Mouse (Mus musculus): Measurements from ENCODE around the gene Kcnn1. TPM values are rescaled to one million over a fixed set of nuclear protein-coding genes. Genes with fewer than 3 reads are reported as not detected.
A peak's percentile ranks its signal among the peaks of the same experiment; 100 is the strongest.

Kcnn1 gene
- polyA plus RNA-seq, 1 experiment from 2014 or later = 3.8 TPM

DNA sequence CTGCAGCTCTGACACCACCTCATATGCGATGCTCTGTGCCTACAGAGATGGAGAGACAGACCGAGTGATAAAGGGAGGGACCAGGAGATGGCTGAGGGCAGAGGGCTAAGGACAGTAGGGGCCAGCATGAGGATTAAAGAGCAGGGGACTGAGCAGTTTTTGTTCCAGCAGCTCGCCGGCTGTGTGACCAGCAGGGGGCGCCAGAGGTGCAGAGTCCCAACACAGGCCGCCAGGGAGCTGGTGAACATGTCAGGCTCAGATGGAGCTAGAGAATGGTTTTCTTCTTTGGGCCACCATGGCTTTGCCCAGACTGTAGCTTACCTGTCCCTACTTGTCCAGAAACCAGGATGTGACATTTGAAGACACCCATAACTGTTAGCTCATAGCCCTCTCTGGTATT lies 18.5 kb downstream of the Kcnn1 start:
- ATAC-seq (ENCODE audit: insufficient number of reproducible peaks, low FRiP score, low TSS enrichment, low read depth) (no peak), DNase-seq (ENCODE audit: low spot score) (peak; percentile 98)
- Histone ChIP-seq H3K4me3 (ENCODE audit: low read depth, low read length) (no peak overlapping the region), H3K4me2 (ENCODE audit: low read depth, severe bottlenecking) (no peak overlapping the region), H3K4me1 (ENCODE audit: control insufficient read depth, insufficient read depth, low read length) (0 out of 2 replicates have a peak, but pooled peaks cover 8% of the 10 kb centered on the region), H3K9me3 (ENCODE audit: control insufficient read depth, low read length) (no peaks in the 10 kb centered on the region), H3K9ac (ENCODE audit: low read length) (no peak overlapping the region), H3K27me3 (ENCODE audit: control insufficient read depth, insufficient read depth, low read length) (no peaks in the 10 kb centered on the region), H3K36me3 (ENCODE audit: control insufficient read depth, insufficient read depth, low read length) (no peaks in the 10 kb centered on the region), H3K27ac (replicated peaks; ENCODE audit: low read depth, low read length) (no peak overlapping the region)
- under 1% methylated on average over 6 of the region's 6 CpGs for WGBS

DNA sequence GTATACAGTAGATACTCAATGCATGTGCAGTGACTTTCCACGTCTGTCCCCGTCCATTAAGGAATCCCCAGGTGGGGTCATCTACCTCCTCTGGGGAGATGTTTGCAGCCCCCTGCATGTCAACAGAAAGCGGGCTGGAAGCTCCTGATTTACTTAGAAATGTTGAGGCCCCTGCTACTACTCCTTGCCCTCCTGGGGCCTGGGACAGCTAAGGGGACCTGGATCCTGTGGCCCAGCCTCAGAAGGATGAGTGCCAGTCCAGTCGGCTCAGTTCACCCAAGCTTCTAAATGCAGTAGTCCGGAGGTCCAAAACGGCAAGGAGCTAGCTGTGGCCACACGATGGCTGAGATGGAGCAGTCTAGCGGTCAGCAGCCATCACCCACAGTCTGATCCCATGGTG lies 19.1 kb downstream of the Kcnn1 start:
- H3K9me3 ChIP-seq (ENCODE audit: control insufficient read depth, low read length) = no peaks in the 10 kb centered on the region
- 0 out of 2 replicates have a peak, but pooled peaks cover 8% of the 10 kb centered on the region for H3K4me1 ChIP-seq (ENCODE audit: control insufficient read depth, insufficient read depth, low read length)
- H3K36me3 ChIP-seq (ENCODE audit: control insufficient read depth, insufficient read depth, low read length) = no peaks in the 10 kb centered on the region
- no peak overlapping the region for H3K9ac ChIP-seq (ENCODE audit: low read length)
- ATAC-seq (ENCODE audit: insufficient number of reproducible peaks, low FRiP score, low TSS enrichment, low read depth) = no peak
- DNase-seq (ENCODE audit: low spot score) = no peak
- H3K4me2 ChIP-seq (ENCODE audit: low read depth, severe bottlenecking) = no peak overlapping the region
- H3K4me3 ChIP-seq (ENCODE audit: low read depth, low read length) = no peak overlapping the region
- H3K27ac ChIP-seq (replicated peaks; ENCODE audit: low read depth, low read length) = no peak overlapping the region
- no peaks in the 10 kb centered on the region for H3K27me3 ChIP-seq (ENCODE audit: control insufficient read depth, insufficient read depth, low read length)
- 88% methylated on average over 8 of the region's 8 CpGs for WGBS

DNA sequence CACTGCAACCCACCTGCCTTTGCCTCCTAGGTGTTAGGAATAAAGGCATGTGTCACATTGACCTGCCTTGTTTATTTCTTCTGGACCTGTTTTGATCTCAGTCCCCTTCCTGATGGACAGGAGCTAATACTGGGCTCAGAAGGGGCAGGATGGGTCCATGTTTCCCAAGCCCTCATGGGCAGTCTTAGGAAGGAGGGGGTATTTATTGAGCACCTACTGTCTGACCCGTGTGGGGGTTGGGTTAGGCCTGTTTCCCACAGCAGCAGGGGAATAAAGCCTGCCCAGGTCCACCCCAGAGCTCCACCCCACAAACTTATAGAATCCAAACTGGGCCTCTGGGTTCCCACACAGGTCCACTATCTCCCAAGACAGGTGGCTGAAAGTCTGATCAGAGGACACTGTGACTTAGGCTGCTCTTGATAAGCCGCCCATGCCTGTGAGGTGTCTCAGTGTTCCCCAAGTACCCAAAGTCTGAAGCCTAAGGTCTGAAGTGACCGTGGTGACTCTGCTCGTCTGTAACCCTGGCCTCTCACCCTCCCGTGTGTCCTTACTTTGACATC lies 19.8 kb downstream of the Kcnn1 start:
- no peak overlapping the region for H3K4me3 ChIP-seq (ENCODE audit: low read depth, low read length)
- WGBS = 82% methylated on average over 5 of the region's 5 CpGs
- no peak for DNase-seq (ENCODE audit: low spot score)
- H3K9ac ChIP-seq (ENCODE audit: low read length) = no peak overlapping the region
- peaks cover 8% of the 10 kb centered on the region; the same call in 1 of the 2 replicates for H3K4me1 ChIP-seq (ENCODE audit: control insufficient read depth, insufficient read depth, low read length)
- H3K27ac ChIP-seq (replicated peaks; ENCODE audit: low read depth, low read length) = 0 out of 2 replicates have a peak overlapping the region, but pooled peaks have one; percentile 21
- H3K36me3 ChIP-seq (ENCODE audit: control insufficient read depth, insufficient read depth, low read length) = no peaks in the 10 kb centered on the region
- H3K4me2 ChIP-seq (ENCODE audit: low read depth, severe bottlenecking) = no peak overlapping the region
- H3K9me3 ChIP-seq (ENCODE audit: control insufficient read depth, low read length) = no peaks in the 10 kb centered on the region
- no peaks in the 10 kb centered on the region for H3K27me3 ChIP-seq (ENCODE audit: control insufficient read depth, insufficient read depth, low read length)
- no peak for ATAC-seq (ENCODE audit: insufficient number of reproducible peaks, low FRiP score, low TSS enrichment, low read depth)

DNA sequence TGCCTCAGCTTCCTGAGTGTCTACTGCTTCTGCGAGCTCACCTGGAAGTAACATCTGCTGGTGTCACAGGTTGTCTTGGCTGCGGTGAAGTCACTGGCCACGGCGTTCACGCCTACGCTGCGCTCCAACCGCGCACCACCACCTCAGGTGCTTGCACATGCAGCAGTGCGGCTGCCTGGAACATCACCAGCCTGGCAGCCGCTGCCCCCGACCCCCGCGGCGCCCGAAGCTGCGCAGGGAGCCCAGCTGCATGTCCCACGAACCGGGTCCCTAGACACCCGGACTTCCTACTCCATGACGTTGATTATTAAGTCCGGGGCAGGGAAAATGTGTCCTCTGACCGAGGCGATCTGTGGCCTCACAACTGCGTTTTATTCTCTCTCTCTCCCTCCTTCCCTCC lies 20.6 kb downstream of the Kcnn1 start:
- no peak overlapping the region for H3K4me3 ChIP-seq (ENCODE audit: low read depth, low read length)
- no peak overlapping the region for H3K9ac ChIP-seq (ENCODE audit: low read length)
- no peaks in the 10 kb centered on the region for H3K36me3 ChIP-seq (ENCODE audit: control insufficient read depth, insufficient read depth, low read length)
- WGBS = 68% methylated on average over 25 of the region's 25 CpGs
- no peaks in the 10 kb centered on the region for H3K27me3 ChIP-seq (ENCODE audit: control insufficient read depth, insufficient read depth, low read length)
- H3K27ac ChIP-seq (replicated peaks; ENCODE audit: low read depth, low read length) = no peak overlapping the region
- no peak overlapping the region for H3K4me2 ChIP-seq (ENCODE audit: low read depth, severe bottlenecking)
- peaks cover 8% of the 10 kb centered on the region; the same call in 1 of the 2 replicates for H3K4me1 ChIP-seq (ENCODE audit: control insufficient read depth, insufficient read depth, low read length)
- ATAC-seq (ENCODE audit: insufficient number of reproducible peaks, low FRiP score, low TSS enrichment, low read depth) = no peak
- H3K9me3 ChIP-seq (ENCODE audit: control insufficient read depth, low read length) = no peaks in the 10 kb centered on the region
- no peak for DNase-seq (ENCODE audit: low spot score)

DNA sequence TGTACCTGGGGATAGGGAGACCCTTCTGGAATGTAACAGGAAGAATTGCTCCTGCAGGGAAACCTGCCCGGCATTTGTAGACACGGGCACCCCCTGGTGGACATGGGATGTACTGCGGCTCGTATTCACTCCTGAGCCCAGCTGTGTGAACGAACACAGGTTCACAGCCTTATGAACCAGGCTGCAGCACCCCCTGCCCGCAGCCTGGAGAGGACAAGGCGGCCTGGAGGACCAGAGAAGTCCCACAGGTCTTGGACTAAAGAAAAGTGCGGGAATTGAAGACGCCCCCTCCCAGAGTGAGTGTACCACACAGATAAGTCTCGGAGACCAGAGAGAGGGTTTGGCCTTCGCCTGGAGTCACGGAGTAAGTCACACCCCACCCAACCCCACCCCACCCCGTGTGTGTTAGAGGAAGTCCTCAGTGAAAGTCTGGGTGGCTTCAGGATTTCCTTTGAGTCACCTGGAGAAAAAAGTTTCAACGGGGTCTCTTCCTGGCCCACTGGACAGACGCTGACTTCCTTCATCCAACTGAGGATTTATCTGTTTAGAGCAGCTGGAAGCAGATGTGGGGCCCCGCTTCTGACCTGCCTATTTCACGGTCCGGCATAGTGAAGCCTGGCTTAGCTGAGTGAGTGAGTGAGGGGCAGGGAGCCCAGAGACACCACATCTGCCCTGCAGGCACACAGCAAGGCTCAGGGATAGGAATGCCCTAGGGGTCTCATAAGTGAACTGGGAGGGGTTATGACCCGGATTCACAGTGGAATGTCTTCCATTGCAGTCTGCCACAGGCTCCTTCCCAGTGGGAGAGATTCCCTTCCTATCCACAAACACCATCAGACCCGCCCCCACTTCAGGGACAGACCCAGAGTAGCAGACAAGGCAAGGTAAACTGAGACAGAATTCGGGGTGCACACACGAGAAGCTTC lies 21.6 kb downstream of the Kcnn1 start:
- peaks cover 8% of the 10 kb centered on the region; the same call in 1 of the 2 replicates for H3K4me1 ChIP-seq (ENCODE audit: control insufficient read depth, insufficient read depth, low read length)
- H3K9me3 ChIP-seq (ENCODE audit: control insufficient read depth, low read length) = no peaks in the 10 kb centered on the region
- no peak overlapping the region; the same call in 1 of the 2 replicates for H3K4me2 ChIP-seq (ENCODE audit: low read depth, severe bottlenecking)
- no peak overlapping the region for H3K27ac ChIP-seq (replicated peaks; ENCODE audit: low read depth, low read length)
- peak; percentile 99 for DNase-seq (ENCODE audit: low spot score)
- WGBS = 40% methylated on average over 22 of the region's 22 CpGs
- no peak overlapping the region for H3K4me3 ChIP-seq (ENCODE audit: low read depth, low read length)
- no peaks in the 10 kb centered on the region for H3K27me3 ChIP-seq (ENCODE audit: control insufficient read depth, insufficient read depth, low read length)
- H3K36me3 ChIP-seq (ENCODE audit: control insufficient read depth, insufficient read depth, low read length) = no peaks in the 10 kb centered on the region
- ATAC-seq (ENCODE audit: insufficient number of reproducible peaks, low FRiP score, low TSS enrichment, low read depth) = no peak
- peak overlapping the region; percentile 17; the same call in 1 of the 2 replicates for H3K9ac ChIP-seq (ENCODE audit: low read length)

DNA sequence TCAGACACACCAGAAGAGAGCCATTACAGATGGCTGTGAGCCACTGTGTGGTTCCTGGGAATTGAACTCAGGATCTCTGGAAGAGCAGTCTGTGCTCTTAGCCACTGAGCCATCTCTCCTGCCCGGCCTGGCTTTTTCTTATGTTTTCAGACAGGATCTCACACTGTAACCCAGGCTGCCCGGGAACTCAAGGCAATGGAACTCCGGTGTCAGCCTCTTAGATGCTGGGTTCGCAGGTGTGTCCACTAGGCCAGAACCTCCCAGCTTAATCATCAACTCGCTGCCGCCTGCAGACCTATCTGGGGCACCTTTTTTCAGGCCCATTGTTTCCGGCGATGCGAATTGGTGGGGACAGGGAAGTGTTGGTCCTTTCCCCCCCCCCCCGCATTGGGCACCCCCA lies 22.5 kb downstream of the Kcnn1 start:
- H3K27ac ChIP-seq (replicated peaks; ENCODE audit: low read depth, low read length) = no peak overlapping the region
- H3K4me3 ChIP-seq (ENCODE audit: low read depth, low read length) = no peak overlapping the region
- peaks cover 8% of the 10 kb centered on the region; the same call in 1 of the 2 replicates for H3K4me1 ChIP-seq (ENCODE audit: control insufficient read depth, insufficient read depth, low read length)
- ATAC-seq (ENCODE audit: insufficient number of reproducible peaks, low FRiP score, low TSS enrichment, low read depth) = no peak
- H3K27me3 ChIP-seq (ENCODE audit: control insufficient read depth, insufficient read depth, low read length) = no peaks in the 10 kb centered on the region
- H3K4me2 ChIP-seq (ENCODE audit: low read depth, severe bottlenecking) = no peak overlapping the region
- no peak for DNase-seq (ENCODE audit: low spot score)
- no peak overlapping the region for H3K9ac ChIP-seq (ENCODE audit: low read length)
- no peaks in the 10 kb centered on the region for H3K36me3 ChIP-seq (ENCODE audit: control insufficient read depth, insufficient read depth, low read length)
- no peaks in the 10 kb centered on the region for H3K9me3 ChIP-seq (ENCODE audit: control insufficient read depth, low read length)
- WGBS = 62% methylated on average over 10 of the region's 10 CpGs

DNA sequence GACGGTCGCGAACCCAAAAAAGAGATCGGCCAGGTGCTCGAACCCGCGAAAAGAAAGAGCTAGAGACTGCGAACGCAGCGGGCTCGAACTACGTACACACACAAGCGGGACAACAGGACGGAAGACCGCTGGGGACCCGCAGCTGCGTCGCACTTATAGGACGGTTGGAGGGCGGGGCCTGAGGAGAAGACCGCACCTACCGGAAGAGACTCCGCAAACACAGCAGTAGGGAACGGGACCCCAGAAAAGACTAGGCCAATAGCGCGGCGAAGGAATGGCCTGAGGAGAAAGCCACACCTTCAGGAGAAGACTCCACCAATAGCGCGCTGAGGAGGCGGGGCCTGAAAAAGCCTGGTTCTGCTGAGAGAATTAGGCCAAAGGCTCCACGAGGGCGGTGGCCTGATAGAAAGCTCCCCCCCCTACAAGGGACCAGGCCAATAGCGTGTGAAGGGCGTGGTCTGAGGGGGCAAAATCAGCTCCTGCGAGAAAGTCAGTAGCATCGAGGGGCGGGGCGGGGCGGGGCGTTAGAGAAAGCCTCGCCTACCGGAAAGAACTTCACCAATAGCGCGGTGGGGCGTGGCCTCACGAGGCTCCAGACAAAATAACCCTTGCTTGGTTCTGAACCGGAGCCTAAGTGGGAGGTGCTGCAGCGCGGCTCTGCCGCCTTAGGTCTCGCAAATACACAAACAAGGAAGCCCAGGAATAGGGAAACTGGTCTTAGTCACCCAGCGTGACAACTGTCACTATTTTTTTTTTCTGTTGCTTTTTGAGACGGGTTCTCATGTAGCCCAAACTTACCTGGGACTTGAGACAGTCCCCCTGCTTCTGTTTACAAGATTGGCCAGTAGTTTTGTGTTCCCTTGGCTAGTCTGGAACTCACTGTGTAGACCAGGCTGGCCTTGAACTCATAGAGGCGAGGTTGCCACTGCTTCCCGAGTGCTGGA lies 23.4 kb downstream of the Kcnn1 start, which contains the start of gene Arrdc2:
Gene Arrdc2, minus strand, starts transcription at position 313 of the 944 bp plus-strand sequence.
- peak within 1 kb of the TSS; percentile 88 for H3K4me2 ChIP-seq (ENCODE audit: low read depth, severe bottlenecking)
- H3K27me3 ChIP-seq (ENCODE audit: control insufficient read depth, insufficient read depth, low read length) = no peaks in the 10 kb centered on the region
- peak within 1 kb of the TSS; percentile 62 for H3K4me3 ChIP-seq (ENCODE audit: low read depth, low read length)
- H3K4me1 ChIP-seq (ENCODE audit: control insufficient read depth, insufficient read depth, low read length) = peaks cover 8% of the 10 kb centered on the region; the same call in 1 of the 2 replicates
- no peaks in the 10 kb centered on the region for H3K9me3 ChIP-seq (ENCODE audit: control insufficient read depth, low read length)
- peak; percentile 93 for ATAC-seq (ENCODE audit: insufficient number of reproducible peaks, low FRiP score, low TSS enrichment, low read depth)
- peak within 1 kb of the TSS; percentile 68 for H3K27ac ChIP-seq (replicated peaks; ENCODE audit: low read depth, low read length)
- H3K36me3 ChIP-seq (ENCODE audit: control insufficient read depth, insufficient read depth, low read length) = peaks cover 2% of the 10 kb centered on the region; the same call in 1 of the 2 replicates
- WGBS = 2% methylated on average over 55 of the region's 55 CpGs
- peak within 1 kb of the TSS; percentile 75 for H3K9ac ChIP-seq (ENCODE audit: low read length)
- peak; percentile 99 for DNase-seq (ENCODE audit: low spot score)
